Mouse (Mus musculus): Measurements from ENCODE around the gene Spdye4c.

DNA sequence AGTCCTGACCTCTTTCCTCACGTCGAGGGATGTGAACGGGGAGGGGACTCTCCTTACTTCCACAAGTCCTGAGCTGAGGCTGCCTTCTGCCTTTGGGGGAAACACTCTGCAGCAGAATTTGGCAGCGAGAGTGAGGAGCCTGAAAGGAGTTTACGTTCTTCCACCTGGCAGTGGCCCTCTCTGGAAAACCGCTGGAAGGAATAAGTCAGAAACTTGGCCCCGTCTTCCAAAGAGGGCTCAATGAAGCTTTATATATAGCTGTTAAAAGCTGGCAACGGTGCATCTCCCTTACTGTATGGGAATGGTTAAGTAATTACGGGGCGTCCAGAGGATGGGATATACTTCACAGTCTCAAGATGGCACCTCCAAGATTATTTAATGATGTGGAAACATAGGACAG is 43.9 kb upstream of the Spdye4c start:
- TF ChIP-seq CTCF (IDR thresholded peaks at IDR 0.05; ENCODE audit: low read depth) (no peak), EP300 (IDR thresholded peaks at IDR 0.05; ENCODE audit: low read depth) (no peak)
